Mouse (Mus musculus): Measurements from ENCODE around the gene Olfr1120. TPM values are rescaled to one million over a fixed set of nuclear protein-coding genes. Genes with fewer than 3 reads are reported as not detected.

Gene Olfr1120
- total and polyA plus RNA-seq, 3 experiments = 0.05 TPM; not detected in 2

Other genes with a start within 250 kb of the Olfr1120 start
- not detected in 2 replicates for gene Olfr259, start 240.2 kb upstream of the Olfr1120 start, total RNA-seq (2014; fragmentation: Nextera tagmentation)
- 0.11 TPM in 1 of 2 replicates, not detected in the other for gene Olfr259, start 240.2 kb upstream of the Olfr1120 start, total RNA-seq (2017)
- not detected in 2 replicates for gene Olfr259, start 240.2 kb upstream of the Olfr1120 start, polyA plus RNA-seq (2012)
- not detected in 2 replicates for gene Olfr1110, start 214.5 kb upstream of the Olfr1120 start, total RNA-seq (2014; fragmentation: Nextera tagmentation)
- 0.11 and 0.17 TPM in 2 replicates for gene Olfr1110, start 214.5 kb upstream of the Olfr1120 start, total RNA-seq (2017)
- not detected in 2 replicates for gene Olfr1110, start 214.5 kb upstream of the Olfr1120 start, polyA plus RNA-seq (2012)
- not detected in 2 replicates for gene Olfr1111, start 202.2 kb upstream of the Olfr1120 start, total RNA-seq (2014; fragmentation: Nextera tagmentation)
- 0.23 TPM in 1 of 2 replicates, not detected in the other for gene Olfr1111, start 202.2 kb upstream of the Olfr1120 start, total RNA-seq (2017)
- not detected in 2 replicates for gene Olfr1111, start 202.2 kb upstream of the Olfr1120 start, polyA plus RNA-seq (2012)
- gene Olfr1112, start 167.0 kb upstream of the Olfr1120 start, total RNA-seq (2014; fragmentation: Nextera tagmentation) = not detected in 2 replicates
- gene Olfr1112, start 167.0 kb upstream of the Olfr1120 start, total RNA-seq (2017) = 0.44 TPM in 1 of 2 replicates, not detected in the other
- not detected in 2 replicates for gene Olfr1112, start 167.0 kb upstream of the Olfr1120 start, polyA plus RNA-seq (2012)
- not detected in 2 replicates for gene Olfr1113, start 145.8 kb upstream of the Olfr1120 start, total RNA-seq (2014; fragmentation: Nextera tagmentation)
- 0.05 TPM in 1 of 2 replicates, not detected in the other for gene Olfr1113, start 145.8 kb upstream of the Olfr1120 start, total RNA-seq (2017)
- gene Olfr1113, start 145.8 kb upstream of the Olfr1120 start, polyA plus RNA-seq (2012) = not detected in 2 replicates
- gene Olfr1115, start 106.8 kb upstream of the Olfr1120 start, total RNA-seq (2014; fragmentation: Nextera tagmentation) = not detected in 2 replicates
- gene Olfr1115, start 106.8 kb upstream of the Olfr1120 start, total RNA-seq (2017) = 0.05 and 0.06 TPM in 2 replicates
- not detected in 2 replicates for gene Olfr1115, start 106.8 kb upstream of the Olfr1120 start, polyA plus RNA-seq (2012)
- gene Olfr1116, start 87.3 kb upstream of the Olfr1120 start, total RNA-seq (2014; fragmentation: Nextera tagmentation) = not detected in 2 replicates
- 0.05 and 0.12 TPM in 2 replicates for gene Olfr1116, start 87.3 kb upstream of the Olfr1120 start, total RNA-seq (2017)
- gene Olfr1116, start 87.3 kb upstream of the Olfr1120 start, polyA plus RNA-seq (2012) = not detected in 2 replicates
- not detected in 2 replicates for gene Olfr1118, start 47.2 kb upstream of the Olfr1120 start, total RNA-seq (2014; fragmentation: Nextera tagmentation)
- 0.05 and 0.06 TPM in 2 replicates for gene Olfr1118, start 47.2 kb upstream of the Olfr1120 start, total RNA-seq (2017)
- not detected in 2 replicates for gene Olfr1118, start 47.2 kb upstream of the Olfr1120 start, polyA plus RNA-seq (2012)
- not detected in 2 replicates for gene Olfr1121, start 15.1 kb downstream of the Olfr1120 start, total RNA-seq (2014; fragmentation: Nextera tagmentation)
- 0.22 TPM in 1 of 2 replicates, not detected in the other for gene Olfr1121, start 15.1 kb downstream of the Olfr1120 start, total RNA-seq (2017)
- not detected in 2 replicates for gene Olfr1121, start 15.1 kb downstream of the Olfr1120 start, polyA plus RNA-seq (2012)
- not detected in 2 replicates for gene Olfr1122, start 31.0 kb downstream of the Olfr1120 start, total RNA-seq (2014; fragmentation: Nextera tagmentation)
- 0.11 and 0.12 TPM in 2 replicates for gene Olfr1122, start 31.0 kb downstream of the Olfr1120 start, total RNA-seq (2017)
- gene Olfr1122, start 31.0 kb downstream of the Olfr1120 start, polyA plus RNA-seq (2012) = not detected in 2 replicates
- not detected in 2 replicates for gene Olfr1123, start 61.8 kb downstream of the Olfr1120 start, total RNA-seq (2014; fragmentation: Nextera tagmentation)
- 0.05 TPM in 1 of 2 replicates, not detected in the other for gene Olfr1123, start 61.8 kb downstream of the Olfr1120 start, total RNA-seq (2017)
- not detected in 2 replicates for gene Olfr1123, start 61.8 kb downstream of the Olfr1120 start, polyA plus RNA-seq (2012)
- not detected in 2 replicates for gene Olfr1124, start 75.5 kb downstream of the Olfr1120 start, total RNA-seq (2014; fragmentation: Nextera tagmentation)
- 0.16 TPM in 1 of 2 replicates, not detected in the other for gene Olfr1124, start 75.5 kb downstream of the Olfr1120 start, total RNA-seq (2017)
- gene Olfr1124, start 75.5 kb downstream of the Olfr1120 start, polyA plus RNA-seq (2012) = not detected in 2 replicates
- not detected in 2 replicates for gene Olfr1126, start 99.1 kb downstream of the Olfr1120 start, total RNA-seq (2014; fragmentation: Nextera tagmentation)
- gene Olfr1126, start 99.1 kb downstream of the Olfr1120 start, total RNA-seq (2017) = 0.27 TPM in 1 of 2 replicates, not detected in the other
- gene Olfr1126, start 99.1 kb downstream of the Olfr1120 start, polyA plus RNA-seq (2012) = not detected in 2 replicates
- gene Pramel7, start 142.3 kb downstream of the Olfr1120 start, total RNA-seq (2014; fragmentation: Nextera tagmentation) = not detected in 2 replicates
- 0.12 TPM in 1 of 2 replicates, not detected in the other for gene Pramel7, start 142.3 kb downstream of the Olfr1120 start, total RNA-seq (2017)
- not detected in 2 replicates for gene Pramel7, start 142.3 kb downstream of the Olfr1120 start, polyA plus RNA-seq (2012)
- gene Pramel6, start 151.8 kb downstream of the Olfr1120 start, total RNA-seq (2014; fragmentation: Nextera tagmentation) = not detected in 2 replicates
- gene Pramel6, start 151.8 kb downstream of the Olfr1120 start, total RNA-seq (2017) = 0.44 TPM in 1 of 2 replicates, not detected in the other
- gene Pramel6, start 151.8 kb downstream of the Olfr1120 start, polyA plus RNA-seq (2012) = not detected in 2 replicates
- gene Olfr153, start 177.0 kb downstream of the Olfr1120 start, total RNA-seq (2014; fragmentation: Nextera tagmentation) = not detected in 2 replicates
- 0.11 TPM in 1 of 2 replicates, not detected in the other for gene Olfr153, start 177.0 kb downstream of the Olfr1120 start, total RNA-seq (2017)
- gene Olfr153, start 177.0 kb downstream of the Olfr1120 start, polyA plus RNA-seq (2012) = not detected in 2 replicates
- not detected in 2 replicates for gene Olfr1128, start 190.7 kb downstream of the Olfr1120 start, total RNA-seq (2014; fragmentation: Nextera tagmentation)
- gene Olfr1128, start 190.7 kb downstream of the Olfr1120 start, total RNA-seq (2017) = not detected in 2 replicates
- gene Olfr1128, start 190.7 kb downstream of the Olfr1120 start, polyA plus RNA-seq (2012) = not detected in 2 replicates
- gene Olfr1129, start 219.1 kb downstream of the Olfr1120 start, total RNA-seq (2014; fragmentation: Nextera tagmentation) = not detected in 2 replicates
- 0.06 and 0.49 TPM in 2 replicates for gene Olfr1129, start 219.1 kb downstream of the Olfr1120 start, total RNA-seq (2017)
- gene Olfr1129, start 219.1 kb downstream of the Olfr1120 start, polyA plus RNA-seq (2012) = not detected in 2 replicates

Data from G1E (cell line).